Mouse (Mus musculus) T-helper 1 cell (primary cell): ENCODE results near the gene Ntf3.

Source experiments
- in situ Hi-C: fragments of 300-600 bp; cut with MboI, MseI; formaldehyde crosslinking; loops from one replicate; pipeline ENCODE4 v1.15.1; 2025; ENCODE audit warnings: high pct_unique_total_duplicates

The Ntf3 gene

DNA sequence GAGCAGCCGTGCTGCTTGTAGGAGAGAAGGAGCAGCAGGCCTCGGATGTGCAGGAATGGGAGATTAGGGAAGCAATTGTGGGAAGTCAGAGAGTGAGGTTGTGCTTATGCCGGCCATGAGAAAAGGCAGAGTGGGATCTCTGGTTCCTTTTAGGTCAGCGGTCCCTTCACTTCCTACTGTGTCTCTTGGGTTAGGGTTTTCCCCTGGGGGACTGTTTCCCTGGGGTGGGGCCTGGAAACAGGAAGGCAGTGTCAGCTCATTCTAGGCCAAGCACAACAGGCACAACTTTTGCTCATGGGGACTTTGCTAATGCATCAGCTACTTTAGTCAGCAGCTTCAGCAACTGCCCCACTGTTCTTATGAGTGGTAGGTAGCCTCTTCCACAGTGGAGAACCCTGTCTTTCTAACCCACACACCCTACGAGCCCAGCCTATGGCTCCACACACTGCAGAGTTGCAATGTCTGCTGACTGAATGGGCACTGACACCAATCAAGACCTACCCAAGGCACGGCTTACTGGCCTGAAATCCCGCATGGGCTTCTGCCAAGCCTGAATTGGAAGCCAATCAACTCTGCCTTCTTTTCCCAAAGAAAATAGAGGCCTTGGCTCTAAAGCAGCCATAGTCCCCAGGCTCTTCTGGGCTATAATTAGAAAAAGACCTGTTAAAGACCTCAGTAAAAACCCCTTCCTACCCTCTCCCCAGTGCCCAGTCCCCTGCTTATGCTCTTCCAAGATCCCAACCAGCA is 60.5 kb downstream of the Ntf3 start:
- in situ Hi-C loops: no loop called here

DNA sequence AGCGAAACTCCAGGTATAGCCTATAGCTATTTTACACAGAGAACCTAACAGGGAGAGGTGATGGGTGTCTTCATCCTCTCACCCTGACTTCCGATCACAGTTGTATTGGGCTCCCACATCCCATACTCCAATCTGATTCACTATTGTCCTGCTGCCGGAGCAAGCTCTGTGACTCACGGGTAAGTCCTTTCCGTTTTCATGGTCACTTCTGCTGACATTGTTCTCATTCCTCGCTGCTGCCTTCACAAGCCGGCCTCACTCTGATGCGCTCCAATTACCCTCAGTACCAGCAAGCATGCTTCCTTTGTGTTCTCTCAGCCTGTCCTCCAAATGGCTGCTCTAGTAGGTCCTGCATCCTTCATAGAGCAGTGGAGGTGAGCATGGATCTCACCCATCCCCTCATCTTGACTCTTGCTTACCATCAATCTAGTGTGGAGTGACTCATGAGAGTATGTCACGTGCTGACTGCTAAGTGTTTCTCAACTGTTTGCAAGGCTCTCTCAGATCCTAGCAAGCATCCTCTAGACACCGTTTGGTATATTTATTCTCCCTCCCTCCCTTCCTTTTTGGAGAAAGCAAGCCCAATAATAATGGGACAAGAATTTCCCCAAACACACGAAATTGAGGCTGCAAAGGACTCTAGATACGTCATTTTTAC is 61.5 kb downstream of the Ntf3 start:
- in situ Hi-C loops: no loop called here

DNA sequence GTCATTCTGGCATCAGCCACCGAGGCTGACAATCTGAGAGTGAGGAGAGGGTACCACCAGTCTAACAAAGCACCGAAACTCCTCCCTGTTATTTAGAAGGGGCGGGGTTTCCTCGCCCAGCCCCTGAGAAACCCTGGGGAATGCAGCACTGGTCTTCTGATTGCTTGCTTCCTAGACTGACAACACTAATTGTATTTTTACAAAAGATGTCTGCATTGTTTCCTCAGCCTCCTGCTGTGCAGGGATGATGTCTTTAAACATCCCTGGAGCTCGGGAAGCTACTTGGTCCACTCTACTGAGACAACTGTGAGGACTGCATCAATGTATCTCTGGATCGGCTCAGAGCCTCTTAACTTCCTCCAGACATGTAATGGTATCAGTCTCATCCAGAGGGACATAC is 64.1 kb downstream of the Ntf3 start:
- in situ Hi-C loops: no loop called here

DNA sequence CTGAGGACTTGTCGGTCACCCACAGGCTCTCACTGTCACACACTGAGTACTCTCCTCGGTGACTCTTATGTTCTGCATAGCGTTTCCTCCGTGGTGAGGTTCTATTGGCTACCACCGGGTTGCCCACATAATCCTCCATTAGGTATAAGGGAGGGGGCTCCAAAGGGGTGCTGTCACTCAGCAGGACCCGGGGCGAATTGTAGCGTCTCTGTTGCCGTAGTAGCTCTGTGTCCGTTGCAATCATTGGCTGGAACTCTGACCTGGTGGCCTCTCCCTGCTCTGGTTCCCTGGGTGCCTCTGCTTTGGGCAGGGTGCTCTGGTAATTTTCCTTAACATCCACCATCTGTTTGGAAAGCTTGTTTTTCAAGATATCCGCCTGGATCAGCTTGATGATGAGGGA is 64.7 kb downstream of the Ntf3 start:
- in situ Hi-C loops: no loop called here

DNA sequence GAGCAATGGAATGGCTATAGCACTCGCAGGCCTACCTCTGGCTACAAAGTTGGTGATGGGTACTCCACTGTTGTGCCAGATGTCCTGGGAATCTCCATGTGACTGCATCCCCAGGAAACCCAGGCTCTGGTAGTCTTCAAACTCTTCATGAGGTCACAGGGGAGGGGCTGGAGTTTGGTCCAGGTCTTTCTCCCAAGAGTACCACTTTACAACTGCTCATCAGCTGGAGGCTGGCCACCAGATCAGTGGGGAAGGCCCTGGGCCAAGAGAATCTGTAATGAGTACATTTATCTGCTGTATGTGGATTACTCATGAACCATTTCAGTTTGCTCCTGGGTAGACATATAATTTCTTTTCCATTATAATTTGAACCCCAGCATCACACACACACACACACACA is 66.1 kb downstream of the Ntf3 start:
- in situ Hi-C loops: no loop called here

DNA sequence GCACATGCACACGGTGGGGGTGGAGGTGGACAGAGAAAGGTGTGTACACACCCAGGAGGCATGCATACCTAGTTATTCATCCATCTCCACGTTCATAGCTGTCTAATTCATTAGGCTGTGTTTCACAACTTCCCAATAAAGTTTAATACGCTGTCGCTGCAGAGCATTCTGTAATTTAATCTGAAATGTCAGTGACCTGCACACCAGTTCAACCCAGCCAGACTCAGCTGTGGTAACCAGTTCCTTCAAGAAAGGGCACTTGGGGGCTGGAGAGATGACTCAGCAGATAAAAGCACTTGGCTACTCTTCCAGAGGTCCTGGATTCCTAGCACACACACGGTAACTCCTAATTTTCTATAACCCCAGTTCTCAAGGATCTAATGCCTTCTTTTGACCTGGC is 69.2 kb downstream of the Ntf3 start:
- in situ Hi-C loops: no loop called here

DNA sequence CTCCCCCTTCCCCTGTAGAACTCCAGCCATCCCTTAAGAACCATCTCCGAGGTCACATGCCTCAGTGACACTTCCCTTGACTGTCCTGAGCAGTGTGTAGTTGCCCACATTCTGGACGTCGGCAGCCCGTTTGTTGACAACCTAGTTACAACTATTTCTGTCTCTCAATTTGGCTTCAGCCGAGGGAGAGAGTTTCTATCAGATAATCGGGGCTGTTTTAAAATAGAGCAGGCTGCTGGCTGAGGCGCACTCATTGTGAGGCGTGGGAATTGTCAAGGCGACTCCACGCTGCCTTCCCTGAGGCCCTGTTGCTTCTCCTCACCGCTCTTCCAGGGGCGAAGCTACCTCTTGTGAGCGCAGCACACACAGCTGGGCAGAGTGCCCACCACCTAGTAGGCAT is 70.6 kb downstream of the Ntf3 start:
- in situ Hi-C loops: no loop called here

DNA sequence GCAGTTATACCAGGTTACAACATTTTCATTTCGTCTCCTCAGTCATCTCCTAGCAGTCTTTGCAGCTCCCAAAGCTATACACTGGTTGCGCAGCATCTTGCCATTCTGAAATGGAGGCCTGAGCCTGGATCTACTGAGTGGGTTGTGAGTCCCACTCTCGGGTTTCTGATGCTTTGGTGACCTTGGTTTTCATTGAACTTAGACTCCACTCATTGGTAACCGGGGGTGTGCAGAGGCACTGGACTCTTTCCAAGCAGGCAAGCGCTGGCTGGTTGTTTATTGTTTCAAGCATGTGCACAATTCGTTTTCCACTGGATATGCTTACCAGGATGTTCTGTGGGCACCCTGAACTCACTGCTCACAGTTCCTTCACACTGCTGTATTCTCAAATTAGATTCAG is 71.7 kb downstream of the Ntf3 start:
- in situ Hi-C loops: no loop called here

DNA sequence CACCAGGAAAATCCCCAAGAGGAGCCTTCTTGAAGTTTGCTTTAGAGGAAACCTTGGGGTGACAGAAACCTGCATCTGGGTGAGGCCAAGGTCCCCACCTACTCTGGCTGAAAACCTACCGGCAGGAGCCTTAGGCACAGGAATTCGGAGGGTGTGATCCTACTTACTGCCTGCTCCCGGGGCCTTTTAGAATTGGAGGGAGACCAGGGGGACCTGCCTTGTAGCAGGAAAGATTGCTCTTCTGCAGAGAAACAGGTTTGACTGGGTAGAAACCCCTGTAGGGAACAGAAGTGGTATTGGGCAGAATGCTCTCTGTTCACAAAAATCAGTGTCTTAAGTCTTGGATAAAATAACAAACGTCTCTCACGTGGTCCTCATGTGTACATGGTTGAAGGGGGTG is 74.7 kb downstream of the Ntf3 start:
- in situ Hi-C loops: no loop called here

DNA sequence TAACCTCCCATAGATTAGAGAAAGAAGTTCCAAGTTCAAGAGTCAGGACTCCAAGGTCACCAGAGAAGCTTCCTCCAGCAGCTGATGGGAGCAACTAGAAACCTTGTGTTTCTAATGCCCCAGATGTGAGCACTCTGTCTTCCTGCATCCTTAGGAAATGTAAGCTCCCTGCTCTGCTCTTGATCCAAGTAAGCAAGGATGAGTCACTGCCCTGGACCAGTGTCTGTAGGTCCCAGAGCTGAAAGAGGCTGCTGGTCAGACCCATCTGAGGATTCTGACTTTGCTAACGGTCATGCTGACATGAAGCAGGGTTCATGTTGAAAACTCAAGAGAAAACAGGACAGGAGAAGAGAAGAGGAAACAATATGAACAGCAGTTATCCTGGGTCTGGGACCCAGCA is 76.6 kb downstream of the Ntf3 start:
- in situ Hi-C loops: no loop called here

DNA sequence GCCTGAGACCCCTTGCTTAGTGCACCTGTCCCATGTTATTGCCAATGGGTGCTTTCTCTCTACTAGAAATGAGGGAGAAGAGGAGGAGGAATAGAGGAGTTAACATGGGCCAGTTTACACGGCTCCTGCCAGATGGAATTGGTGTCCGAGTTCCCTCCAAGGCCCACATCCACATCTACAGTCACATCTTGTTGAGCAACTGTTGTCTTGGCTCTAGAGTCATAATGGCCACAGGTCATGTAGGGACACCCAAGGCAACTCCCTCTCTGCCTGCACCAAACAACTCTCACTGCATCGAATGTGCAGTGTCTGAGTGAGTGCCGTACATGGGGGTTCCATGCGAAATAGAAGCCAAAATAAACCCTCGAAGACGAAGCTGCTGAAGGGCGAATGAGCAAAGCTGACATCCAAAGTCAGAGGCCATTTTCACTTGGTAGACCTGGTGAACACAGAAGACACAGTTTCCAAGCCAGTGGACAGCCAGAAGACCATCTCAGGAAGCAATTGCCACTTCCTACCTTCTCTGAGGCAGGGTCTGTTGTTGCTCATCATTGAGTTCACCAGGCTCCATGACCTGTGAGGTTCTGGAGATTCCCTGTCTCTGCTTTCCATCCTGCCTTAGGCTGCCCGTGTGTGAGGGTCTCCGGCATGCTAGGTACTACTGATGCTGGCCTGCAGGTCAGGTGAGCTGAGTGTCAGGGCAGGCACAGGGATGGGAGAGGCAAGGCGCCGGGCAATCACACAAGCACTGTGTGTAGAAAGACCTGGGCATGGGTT is 78.0 kb downstream of the Ntf3 start:
- in situ Hi-C loops: no loop called here

DNA sequence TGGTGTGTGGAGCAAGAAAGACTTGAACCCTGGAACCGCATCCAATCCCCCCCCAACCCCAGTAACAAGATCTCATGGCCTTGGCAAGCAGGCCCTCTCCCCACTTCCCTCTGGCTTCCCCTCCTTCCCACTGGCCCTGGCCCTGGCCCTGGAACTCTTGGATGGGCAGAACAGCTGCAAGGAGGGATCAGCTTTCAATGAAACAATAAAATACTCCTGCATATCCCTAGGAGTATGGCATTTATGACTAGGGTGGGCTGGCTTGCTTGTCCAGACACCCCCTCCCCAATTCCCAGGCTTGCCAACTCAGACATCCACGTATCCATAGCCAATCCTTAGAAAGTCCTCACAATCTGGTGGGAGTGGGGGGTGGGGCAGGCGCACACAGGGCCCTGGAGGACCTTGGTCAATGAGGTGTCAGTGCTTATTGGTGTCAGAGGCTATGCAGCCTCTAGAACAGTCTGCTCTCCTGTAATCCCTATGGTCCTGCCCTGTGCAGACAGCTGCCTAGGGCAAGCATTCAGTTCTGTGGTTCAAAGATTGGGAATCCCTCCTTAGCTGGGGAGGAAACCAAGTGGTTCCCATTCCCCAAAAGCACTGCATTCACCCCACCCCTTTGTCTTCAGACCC is 80.3 kb downstream of the Ntf3 start:
- in situ Hi-C loops: no loop called here

DNA sequence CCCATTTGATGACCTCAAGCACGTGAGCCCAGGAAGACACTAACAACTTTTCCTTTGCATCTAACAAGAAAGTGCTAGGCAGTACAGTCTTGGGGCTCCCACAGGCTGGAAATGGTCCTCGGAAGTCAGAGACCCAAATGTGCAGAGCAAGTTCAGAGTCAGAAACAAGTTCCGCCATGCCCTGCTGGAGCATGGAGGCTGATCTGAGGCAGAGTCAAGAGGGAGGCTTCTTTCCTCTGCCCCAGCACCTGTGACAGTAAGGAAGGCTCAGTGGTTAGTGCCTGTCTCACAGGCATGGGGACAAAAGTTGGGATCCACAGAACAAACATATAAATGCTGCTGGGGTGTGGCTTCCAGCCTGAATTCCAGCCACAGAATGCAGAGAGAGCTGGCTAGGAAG is 86.2 kb downstream of the Ntf3 start:
- in situ Hi-C loops: no loop called here

DNA sequence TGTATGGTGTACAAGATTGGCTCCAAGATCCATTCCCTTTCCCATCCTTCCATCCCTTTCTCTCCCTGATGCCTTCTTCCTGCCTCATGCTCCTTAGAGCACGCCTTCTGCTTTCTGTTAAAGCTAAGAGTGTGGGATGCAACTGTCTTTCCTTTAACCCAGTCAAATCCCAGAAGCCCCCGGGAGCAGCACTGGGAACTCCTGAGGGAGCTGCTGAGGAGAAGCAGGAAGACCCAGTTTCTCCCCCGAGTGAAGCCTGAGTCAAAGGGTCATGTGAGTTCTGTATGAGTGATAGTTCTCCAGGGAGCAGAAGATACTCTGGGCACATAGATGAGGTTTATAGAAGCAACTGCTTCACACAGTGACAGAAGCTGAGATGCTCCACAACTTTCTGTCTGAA is 109.0 kb downstream of the Ntf3 start:
- in situ Hi-C loops: no loop called here

DNA sequence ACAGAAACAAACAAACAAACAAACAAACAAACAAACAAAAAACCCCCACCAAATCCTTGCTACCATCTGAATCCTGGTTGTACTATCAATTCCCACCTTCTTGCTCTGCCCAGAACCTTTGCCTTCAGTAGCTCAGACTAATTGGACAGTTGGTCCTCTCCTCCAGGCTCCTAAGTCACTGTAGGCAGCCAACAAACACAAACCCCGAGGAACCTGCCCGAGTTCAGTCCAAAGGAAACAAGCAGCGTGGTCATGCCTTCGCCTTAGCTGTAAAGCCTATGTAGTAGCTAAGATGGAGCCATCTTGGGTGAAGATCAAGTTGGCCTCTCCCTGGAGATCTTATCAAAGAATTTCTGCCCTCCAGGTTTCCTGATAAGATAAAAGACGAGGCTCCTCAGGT is 113.6 kb downstream of the Ntf3 start:
- in situ Hi-C loops: no loop called here
